Mouse (Mus musculus): Measurements from ENCODE around the gene Elp6. TPM values are rescaled to one million over a fixed set of nuclear protein-coding genes. Genes with fewer than 3 reads are reported as not detected.

Elp6 gene
- total RNA-seq, 2 experiments from 2014 or later: 1.8 to 2.4 TPM

DNA sequence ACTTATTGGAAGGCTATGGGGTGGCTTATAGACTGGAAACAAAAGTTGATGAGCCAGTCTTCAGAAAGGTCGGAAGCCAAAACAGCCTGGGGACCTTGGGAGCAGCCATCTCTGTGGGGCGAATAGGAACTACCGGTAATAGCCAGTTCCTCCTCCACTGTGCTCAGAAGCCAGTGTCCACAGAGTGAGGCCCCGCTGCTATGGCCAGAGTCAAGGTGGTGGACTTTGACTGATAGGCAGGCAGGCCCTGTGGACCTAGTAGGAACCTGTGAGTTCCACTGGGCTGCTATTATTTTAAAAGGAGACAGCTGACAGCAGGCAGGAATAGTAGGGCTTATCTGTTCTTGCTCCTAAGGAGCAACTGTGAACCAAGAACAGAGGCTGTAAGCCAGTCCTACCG, 45.6 kb downstream of the Elp6 start:
- DNase-seq (ENCODE audit: low spot score): no peak
- intact Hi-C loops (cut with DNase I): no loop called here

DNA sequence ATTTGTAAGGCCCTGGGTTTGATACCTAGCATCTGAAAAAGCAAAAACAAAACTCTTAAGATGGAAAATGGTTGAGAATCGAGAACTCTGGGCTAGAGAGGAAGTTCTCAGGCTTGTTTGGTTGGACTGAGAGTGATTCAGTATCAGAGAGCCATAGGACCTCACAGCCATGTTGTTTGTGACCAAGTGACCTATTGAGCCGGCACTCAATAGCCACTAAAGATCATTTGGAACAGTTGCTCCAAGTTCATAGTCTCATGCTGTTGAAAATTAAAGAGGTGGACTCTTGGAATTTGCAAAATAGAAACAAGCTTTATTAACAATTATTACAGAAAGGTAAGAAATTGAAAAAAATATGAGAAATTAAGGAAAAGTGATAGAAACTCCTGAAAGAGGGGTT, 46.4 kb downstream of the Elp6 start:
- DNase-seq (ENCODE audit: low spot score): no peak
- intact Hi-C loops (cut with DNase I): no loop called here

DNA sequence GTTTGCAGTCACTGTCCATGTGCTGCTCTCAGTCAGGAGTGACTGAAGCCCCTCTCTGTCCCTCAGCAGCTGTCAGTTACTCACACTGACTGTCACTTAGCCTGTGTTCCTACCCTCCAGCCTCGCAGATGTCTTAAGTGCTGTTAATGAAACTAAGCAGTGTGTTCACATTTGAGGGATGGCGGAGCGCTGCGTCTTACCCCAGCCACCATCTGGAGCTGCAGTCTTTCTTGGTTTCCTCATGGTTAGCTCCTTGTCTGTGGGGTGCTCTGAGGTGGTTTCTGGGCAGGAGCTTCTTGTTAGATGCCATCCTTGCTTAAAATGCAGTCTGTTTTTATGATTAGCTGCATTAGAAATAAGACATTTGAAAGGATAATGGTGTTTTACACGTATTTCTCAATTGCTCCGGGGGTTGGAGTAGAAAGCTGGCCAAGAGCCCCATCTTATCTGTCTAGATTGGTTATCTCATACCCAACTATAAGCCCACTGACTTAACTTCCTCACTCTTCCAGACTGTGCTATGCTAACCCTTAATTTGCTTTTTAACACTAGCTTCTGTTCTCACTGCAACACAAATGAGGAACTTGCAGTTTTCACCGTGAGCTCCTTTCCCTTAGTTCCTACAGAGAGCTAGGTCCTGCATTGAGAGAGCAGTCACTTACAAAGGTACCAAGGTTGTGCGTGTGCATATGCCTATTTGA, 47.1 kb downstream of the Elp6 start:
- no peak for DNase-seq (ENCODE audit: low spot score)
- intact Hi-C loops (cut with DNase I): no loop called here

DNA sequence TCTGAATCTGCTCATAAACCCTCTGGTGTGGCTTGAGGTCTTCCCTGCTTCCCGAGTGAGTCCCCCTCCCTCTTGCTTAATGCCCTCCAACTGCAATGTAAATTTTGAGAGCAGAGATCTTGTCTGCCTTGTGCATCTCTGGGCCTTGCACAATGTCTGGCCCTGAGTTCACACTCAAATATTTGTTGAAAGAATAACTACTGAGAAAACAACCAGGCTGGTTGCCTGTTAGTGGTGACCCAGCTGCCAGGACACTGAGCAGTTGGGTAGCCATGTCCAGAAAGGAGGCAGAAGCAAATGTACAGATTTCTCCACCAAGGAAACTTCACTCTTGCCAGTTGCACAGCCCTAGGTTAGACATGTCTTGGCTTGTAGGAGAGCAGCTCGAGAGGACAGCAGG, 53.4 kb downstream of the Elp6 start:
- intact Hi-C loops (cut with DNase I): no loop called here
- no peak for DNase-seq (ENCODE audit: low spot score)

DNA sequence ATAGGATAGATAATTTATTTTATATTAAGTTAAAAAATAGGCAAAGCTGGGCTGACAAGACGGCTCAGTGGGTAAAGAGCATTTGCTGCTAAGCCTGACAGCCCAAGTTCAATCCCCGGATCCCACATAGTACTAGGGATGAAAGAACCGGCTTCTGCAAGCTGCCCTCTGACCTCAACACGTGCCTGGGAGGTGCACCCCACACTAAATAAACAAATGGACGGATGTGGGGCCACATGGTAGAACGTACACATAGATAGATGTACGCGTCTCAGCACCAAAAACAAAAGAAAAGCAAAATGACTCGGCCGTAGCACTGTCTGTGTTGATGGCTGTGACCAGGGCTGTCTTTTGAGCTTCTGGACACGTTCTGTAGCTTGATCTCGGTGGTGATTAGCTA, 56.3 kb downstream of the Elp6 start:
- no peak for DNase-seq (ENCODE audit: low spot score)
- intact Hi-C loops (cut with DNase I): no loop called here

DNA sequence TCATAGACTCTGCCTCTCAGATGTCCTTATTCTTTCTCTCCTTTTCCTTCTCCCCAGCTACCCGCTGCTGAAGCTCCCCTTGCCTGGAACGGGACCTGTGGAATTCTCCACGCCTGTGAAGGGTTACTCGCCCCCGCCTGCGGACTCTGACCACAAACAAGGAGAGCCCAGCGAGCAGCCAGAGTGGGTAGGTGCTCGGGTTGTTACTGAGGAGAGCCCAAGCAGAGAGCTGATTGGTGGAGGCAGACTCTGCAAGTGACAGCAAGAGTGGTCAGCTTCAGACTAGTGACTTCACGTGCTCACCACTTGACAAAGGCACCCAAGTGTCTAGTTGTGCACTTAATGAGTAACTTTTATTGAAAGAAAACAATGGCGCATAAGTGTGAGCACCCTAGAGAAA, 57.4 kb downstream of the Elp6 start:
- intact Hi-C loops (cut with DNase I): no loop called here
- no peak for DNase-seq (ENCODE audit: low spot score)

DNA sequence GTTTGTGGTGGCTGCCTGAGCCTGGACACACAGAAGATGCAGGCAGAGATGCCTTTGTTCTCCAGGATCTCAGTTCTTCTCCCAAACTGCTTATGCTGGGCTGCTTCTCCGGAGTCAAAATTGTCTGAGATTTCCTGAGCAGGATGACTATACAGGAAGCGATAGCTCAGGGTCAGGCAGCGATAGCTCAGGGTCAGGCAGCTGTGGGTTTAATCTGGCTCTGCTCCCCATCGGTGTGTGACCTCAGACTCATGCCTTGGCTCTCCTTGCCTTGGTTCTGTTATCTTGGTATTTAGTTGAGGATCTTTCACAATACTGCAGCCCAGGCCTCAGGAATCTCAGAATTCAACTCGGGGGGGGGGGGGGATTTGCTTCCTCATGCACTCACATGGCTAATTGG, 61.8 kb downstream of the Elp6 start:
- no peak for DNase-seq (ENCODE audit: low spot score)
- intact Hi-C loops (cut with DNase I): no loop called here

DNA sequence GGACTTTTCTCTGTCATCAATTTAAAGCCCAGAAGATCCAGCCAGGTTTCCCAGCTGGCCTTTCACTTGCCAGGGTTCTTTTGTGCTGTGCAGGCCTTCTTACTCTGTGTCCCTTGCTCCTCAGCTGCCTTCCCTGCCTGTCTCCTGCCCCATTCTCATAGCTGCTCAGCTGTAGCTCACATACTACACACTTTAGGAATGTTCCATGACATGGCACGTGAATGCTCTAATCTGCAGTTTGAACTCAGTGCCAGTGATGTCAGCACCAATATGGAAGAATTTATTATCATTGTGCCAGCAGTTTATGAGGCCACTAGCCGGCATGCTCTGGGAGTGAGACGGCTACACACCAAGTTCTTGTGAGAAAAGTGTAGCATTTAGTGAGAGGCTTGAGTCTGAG, 64.9 kb downstream of the Elp6 start:
- intact Hi-C loops (cut with DNase I): no loop called here
- no peak for DNase-seq (ENCODE audit: low spot score)

Small RNA genes lying within 50 kb of the gene (microRNA-seq; reads per million reads assigned to microRNA genes)
- 37.2 reads per million, percentile 46 among the genes with 10 or more reads in this experiment for gene Mir6236

Other genes starting within 250 kb of the Elp6 start
- 10 to 100 TPM; 22.8 to 26.0 TPM for gene Smarcc1, start 187.5 kb upstream of the Elp6 start, total RNA-seq (2021)
- gene Dhx30, start 187.3 kb upstream of the Elp6 start, total RNA-seq (2021): 10 to 100 TPM; 62.2 to 63.5 TPM
- gene Cspg5, start 61.4 kb upstream of the Elp6 start, total RNA-seq (2021): under 1 TPM; 0.13 to 0.14 TPM
- 10 to 100 TPM; 27.7 to 28.0 TPM for gene Scap, start 28.1 kb downstream of the Elp6 start, total RNA-seq (2021)
- gene Ptpn23, start 103.0 kb downstream of the Elp6 start, total RNA-seq (2021): 10 to 100 TPM; 13.6 to 16.0 TPM
- not detected for gene Ngp, start 114.6 kb downstream of the Elp6 start, total RNA-seq (2021)
- 10 to 100 TPM; 11.1 to 15.0 TPM for gene Klhl18, start 171.5 kb downstream of the Elp6 start, total RNA-seq (2021)
- gene Kif9, start 171.8 kb downstream of the Elp6 start, total RNA-seq (2021): under 1 TPM; 0.13 to 0.25 TPM
- 10 to 100 TPM; 38.0 to 49.8 TPM for gene Setd2, start 227.4 kb downstream of the Elp6 start, total RNA-seq (2021)

All from heart, postnatal 25 days (tissue).